Comparison of ENCODE assay signal across 8 mouse cellular contexts in the genomic region with DNA sequence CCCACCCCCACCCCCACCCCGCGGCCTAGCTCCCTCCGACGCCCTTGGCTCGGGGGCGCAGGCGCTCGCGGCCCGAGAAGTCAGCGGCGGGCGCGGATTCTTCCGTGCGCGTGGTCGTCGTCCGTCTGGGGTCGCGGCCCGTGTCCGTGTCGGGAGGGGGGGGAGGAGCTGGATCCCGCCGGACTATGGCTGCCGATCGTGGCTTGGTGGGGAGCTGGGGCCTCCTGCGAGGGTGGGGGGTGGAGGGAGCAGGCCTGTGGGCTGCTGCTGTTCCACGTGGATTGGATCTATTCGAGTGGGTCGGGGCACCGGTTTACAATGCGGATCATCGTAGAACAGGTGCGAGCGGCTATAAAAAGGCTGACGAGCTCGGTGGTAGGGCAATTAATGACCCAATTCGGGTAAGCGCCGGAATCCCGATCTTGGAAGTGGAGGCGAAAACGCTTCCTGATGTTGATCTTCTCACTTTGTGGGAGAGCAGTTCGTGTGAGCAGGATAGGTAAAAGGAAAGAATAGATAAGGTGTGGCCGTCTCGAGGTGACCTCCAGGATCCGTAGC. TPM values are rescaled to one million over a fixed set of nuclear protein-coding genes. Genes with fewer than 3 reads are reported as not detected.
DNase-seq lines count a peak whose midpoint lies in the region; ATAC-seq lines count a peak whose summit lies in the region.

No protein-coding gene starts in this region.

- no peak; the same call in 1 of the 2 replicates for ATAC-seq in neural tube, embryonic 11.5 days (ENCODE audit: insufficient read depth, low FRiP score, low TSS enrichment)
- no peak for ATAC-seq in forebrain, embryonic 16.5 days
- ATAC-seq in kidney, embryonic 14.5 days (ENCODE audit: low FRiP score, low TSS enrichment): no peak

- 0 out of 2 replicates have a peak, but pooled peaks cover 4% of the 10 kb centered on the region for H3K4me1 ChIP-seq in neural tube, embryonic 11.5 days (ENCODE audit: control insufficient read depth, insufficient read depth, low read length)
- 0 out of 2 replicates have a peak, but pooled peaks cover 2% of the 10 kb centered on the region for H3K4me1 ChIP-seq in brown adipose tissue, adult 24 weeks (ENCODE audit: control insufficient read depth, insufficient read depth, insufficient read length, low read length)
- H3K4me1 ChIP-seq in forebrain, embryonic 16.5 days (replicated peaks; ENCODE audit: control insufficient read depth, insufficient read depth, low read length): peaks cover 7% of the 10 kb centered on the region
- H3K4me1 ChIP-seq in kidney, embryonic 14.5 days (ENCODE audit: control insufficient read depth, insufficient read depth, low read length): no peaks in the 10 kb centered on the region

- H3K27me3 ChIP-seq in neural tube, embryonic 11.5 days (ENCODE audit: control insufficient read depth, insufficient read depth, low read length): no peaks in the 10 kb centered on the region
- no peaks in the 10 kb centered on the region for H3K27me3 ChIP-seq in forebrain, embryonic 16.5 days (replicated peaks; ENCODE audit: control insufficient read depth, insufficient read depth, low read length)
- H3K27me3 ChIP-seq in kidney, embryonic 14.5 days (ENCODE audit: control insufficient read depth, insufficient read depth, low read length): no peaks in the 10 kb centered on the region

- peak; percentile 25 for DNase-seq in neural tube, embryonic 11.5 days (ENCODE audit: low spot score)
- no peak for DNase-seq in neural tube, embryonic 10.5 days (ENCODE audit: extremely low spot score, low spot score)
- DNase-seq in lung, postnatal 10 days: peak; percentile 45
- peak; percentile 18 to 69 for DNase-seq in spleen, postnatal 4 days (ENCODE audit: low spot score in 2 of 2)
- no peak for DNase-seq in frontal cortex, adult 2 months (ENCODE audit: extremely low spot score in 1 of 2, low spot score in 1 of 2)

- H3K4me3 ChIP-seq in neural tube, embryonic 11.5 days (ENCODE audit: low read depth, low read length): peak overlapping the region; percentile 65
- peak overlapping the region; percentile 76 for H3K4me3 ChIP-seq in brown adipose tissue, adult 24 weeks (ENCODE audit: insufficient read depth, low read depth, low read length)
- peak overlapping the region; percentile 70 for H3K4me3 ChIP-seq in forebrain, embryonic 16.5 days (replicated peaks; ENCODE audit: low read length)
- peak overlapping the region; percentile 63 for H3K4me3 ChIP-seq in kidney, embryonic 14.5 days (ENCODE audit: low read length)

- peak overlapping the region; percentile 48 for H3K4me2 ChIP-seq in neural tube, embryonic 11.5 days (ENCODE audit: low read depth)
- H3K4me2 ChIP-seq in forebrain, embryonic 16.5 days (ENCODE audit: low read length): peak overlapping the region; percentile 61
- H3K4me2 ChIP-seq in kidney, embryonic 14.5 days (replicated peaks; ENCODE audit: low read depth, low read length): peak overlapping the region; percentile 47

- no peaks in the 10 kb centered on the region for H3K9me3 ChIP-seq in neural tube, embryonic 11.5 days (ENCODE audit: control insufficient read depth, low read length)
- no peaks in the 10 kb centered on the region for H3K9me3 ChIP-seq in forebrain, embryonic 16.5 days (ENCODE audit: control insufficient read depth, low read length)
- no peaks in the 10 kb centered on the region for H3K9me3 ChIP-seq in kidney, embryonic 14.5 days (ENCODE audit: control insufficient read depth, low read length)

- H3K36me3 ChIP-seq in neural tube, embryonic 11.5 days (ENCODE audit: control insufficient read depth, insufficient read depth, low read length): no peaks in the 10 kb centered on the region
- H3K36me3 ChIP-seq in forebrain, embryonic 16.5 days (ENCODE audit: control insufficient read depth, insufficient read depth): no peaks in the 10 kb centered on the region
- H3K36me3 ChIP-seq in kidney, embryonic 14.5 days (ENCODE audit: control insufficient read depth, insufficient read depth, low read length): peaks cover 8% of the 10 kb centered on the region; the same call in 1 of the 2 replicates

- peak overlapping the region; percentile 69 for H3K9ac ChIP-seq in neural tube, embryonic 11.5 days (ENCODE audit: low read length)
- H3K9ac ChIP-seq in forebrain, embryonic 16.5 days (replicated peaks; ENCODE audit: low read depth, low read length): peak overlapping the region; percentile 68
- peak overlapping the region; percentile 84 for H3K9ac ChIP-seq in kidney, embryonic 14.5 days (ENCODE audit: low read depth, low read length)

- WGBS in neural tube, embryonic 11.5 days: 21% methylated on average over 20 of the region's 50 CpGs
- WGBS in forebrain, embryonic 16.5 days: 11% methylated on average over 27 of the region's 50 CpGs
- WGBS in kidney, embryonic 14.5 days: 21% methylated on average over 45 of the region's 50 CpGs

- H3K27ac ChIP-seq in neural tube, embryonic 11.5 days (ENCODE audit: low read depth, low read length): peak overlapping the region; percentile 89
- peak overlapping the region; percentile 18 for H3K27ac ChIP-seq in brown adipose tissue, adult 24 weeks (replicated peaks; ENCODE audit: low read depth, low read length)
- peak overlapping the region; percentile 90 for H3K27ac ChIP-seq in forebrain, embryonic 16.5 days (ENCODE audit: low read length)
- peak overlapping the region; percentile 98 for H3K27ac ChIP-seq in kidney, embryonic 14.5 days (ENCODE audit: low read depth, low read length)

RNA-seq across cellular contexts. Expression of a gene that starts 0.8 kb away (rescaled TPM):
- 325 and 326 TPM in 2 replicates for polyA plus RNA-seq in neural tube, embryonic 11.5 days (2014; fragmentation: Nextera tagmentation; extraction: Ambion mirVana)
- 57.3 and 65.9 TPM in 2 replicates for polyA plus RNA-seq in brown adipose tissue, adult 24 weeks (2012; ENCODE audit: insufficient read depth, insufficient read length, missing spikeins)
- 231 and 261 TPM in 2 replicates for polyA plus RNA-seq in forebrain, embryonic 16.5 days (2015; fragmentation: Nextera tagmentation; extraction: Ambion mirVana)
- polyA plus RNA-seq in kidney, embryonic 14.5 days (2014; fragmentation: Nextera tagmentation; extraction: Ambion mirVana): 462 and 531 TPM in 2 replicates
- 126 and 129 TPM in 2 replicates for polyA plus RNA-seq in frontal cortex, adult 2 months (2012; rRNA removed)

Comparison
In these comparisons a context has a peak if more than half of its experiments do, and no peak if none do; other contexts are left out.
1. DNase-seq: peak in neural tube, embryonic 11.5 days (single experiment), lung, postnatal 10 days (single experiment) and spleen, postnatal 4 days (2 of 2); none in neural tube, embryonic 10.5 days (single experiment) and frontal cortex, adult 2 months (0 of 2).
2. H3K27ac ChIP-seq: peak in every context shown above with its lines; median percentile 98 in kidney, embryonic 14.5 days; 90 in forebrain, embryonic 16.5 days; 89 in neural tube, embryonic 11.5 days; 18 in brown adipose tissue, adult 24 weeks.
3. Peak in every context shown above with its lines, with median percentiles within 50 percentile points of each other: H3K4me2 ChIP-seq, H3K4me3 ChIP-seq and H3K9ac ChIP-seq.